Mouse (Mus musculus) lung, embryonic 14.5 days (tissue): ENCODE measurements around the gene Fam83c. TPM values are rescaled to one million over a fixed set of nuclear protein-coding genes. Genes with fewer than 3 reads are reported as not detected.

ENCODE experiments used
- ATAC-seq: fragments of 200-750 bp; cut with Nextera tagmentation; 2 replicates; pipeline ENCODE4 v1.8.0; 2017; ENCODE audit warnings: mild to moderate bottlenecking, moderate TSS enrichment, moderate library complexity; ENCODE audit not compliant: insufficient read depth
- DNase-seq: peaks from one replicate; pipeline ENCODE4 v3.0.0-alpha.2; 2015
- H3K27ac ChIP-seq: fragments of 300-500 bp; sonication (generic); 2 replicates; pipeline ENCODE4 v1.5.1; 2014; ENCODE audit warnings: low read depth, mild to moderate bottlenecking, moderate library complexity
- H3K27me3 ChIP-seq: fragments of 300-500 bp; sonication (generic); 2 replicates; pipeline ENCODE4 v1.6.1; 2014; ENCODE audit warnings: low read length, control low read depth; ENCODE audit not compliant: insufficient read depth
- H3K36me3 ChIP-seq: fragments of 300-500 bp; sonication (generic); 2 replicates; pipeline ENCODE4 v1.6.1; 2014; ENCODE audit warnings: control low read depth; ENCODE audit not compliant: insufficient read depth
- H3K4me1 ChIP-seq: fragments of 300-500 bp; sonication (generic); 2 replicates; pipeline ENCODE4 v1.6.1; 2014; ENCODE audit warnings: antibody characterized with exemption, control low read depth; ENCODE audit not compliant: insufficient read depth
- H3K4me2 ChIP-seq: fragments of 300-500 bp; sonication (generic); 2 replicates; pipeline ENCODE4 v1.6.1; 2014; ENCODE audit warnings: mild to moderate bottlenecking
- H3K4me3 ChIP-seq: fragments of 300-500 bp; sonication (generic); 2 replicates; pipeline ENCODE4 v1.5.1; 2014; ENCODE audit warnings: low read depth, low read length
- H3K9ac ChIP-seq: fragments of 300-500 bp; sonication (generic); 2 replicates; pipeline ENCODE4 v1.6.1; 2014
- H3K9me3 ChIP-seq: fragments of 300-500 bp; sonication (generic); 2 replicates; pipeline ENCODE4 v1.6.1; 2016; ENCODE audit warnings: low read depth, low read length, control low read depth
- CTCF ChIP-seq: IDR thresholded peaks from 2 replicates; pipeline ENCODE4 v1.5.1; 2016; ENCODE audit warnings: antibody characterized with exemption, low read depth
- WGBS: fragments of 180-500 bp; shearing (Covaris S2); extraction: QIAGEN DNeasy Blood & Tissue Kit; methylation state at CpG from one replicate; pipeline ENCODE4 v1.1.7; 2014; 5-methylcytosine and 5-hydroxymethylcytosine counted together
- polyA plus RNA-seq: library from polyadenylated mRNA; unstranded; fragments of >200 nt; fragmentation: Nextera tagmentation; extraction: Ambion mirVana; gene quantifications from 2 replicates; pipeline ENCODE4 v1.2.1, GENCODE M21; 2014

Fam83c gene
- polyA plus RNA-seq, 1 experiment from 2014 or later: 0.11 TPM

- ATAC-seq: no peak
- Histone ChIP-seq H3K4me2 (no peak overlapping the region), H3K4me1 (peaks cover 10% of the 10 kb centered on the region), H3K27me3 (no peaks in the 10 kb centered on the region), H3K27ac (no peak overlapping the region), H3K9ac (no peak overlapping the region), H3K9me3 (no peaks in the 10 kb centered on the region), H3K4me3 (no peak overlapping the region), H3K36me3 (peaks cover 17% of the 10 kb centered on the region; the same call in 1 of the 2 replicates)
- TF ChIP-seq CTCF: no peak
- DNase-seq: no peak
- 94% methylated on average over 8 of the region's 8 CpGs for WGBS
Observed at GRCm38 (mm10) chr2:155868320-155868719, 33.7 kb upstream of the Fam83c start.

GRCm38 (mm10) chr2:155863301-155863867 is 28.7 kb upstream of the Fam83c start:
- WGBS: 53% methylated on average over 11 of the region's 11 CpGs
- Histone ChIP-seq H3K4me3 (no peak overlapping the region), H3K36me3 (0 out of 2 replicates have a peak, but pooled peaks cover 7% of the 10 kb centered on the region), H3K27me3 (no peaks in the 10 kb centered on the region), H3K4me1 (no peaks in the 10 kb centered on the region), H3K9me3 (no peaks in the 10 kb centered on the region), H3K9ac (no peak overlapping the region), H3K4me2 (no peak overlapping the region), H3K27ac (0 out of 2 replicates have a peak overlapping the region, but pooled peaks have one; percentile 33)
- no peak for DNase-seq
- peak; percentile 42 for ATAC-seq
- no peak for TF ChIP-seq CTCF

- WGBS: 56% methylated on average over 13 of the region's 13 CpGs
- Histone ChIP-seq H3K36me3 (0 out of 2 replicates have a peak, but pooled peaks cover under 1% of the 10 kb centered on the region), H3K4me2 (no peak overlapping the region), H3K4me1 (no peaks in the 10 kb centered on the region), H3K4me3 (no peak overlapping the region), H3K27ac (no peak overlapping the region), H3K9ac (no peak overlapping the region), H3K9me3 (no peaks in the 10 kb centered on the region), H3K27me3 (no peaks in the 10 kb centered on the region)
- peak; percentile 81 for ATAC-seq
- peak; percentile 61 for DNase-seq
- TF ChIP-seq CTCF: no peak
Observed at GRCm38 (mm10) chr2:155862573-155863300, 28.1 kb upstream of the Fam83c start.

- Histone ChIP-seq H3K9me3 (no peaks in the 10 kb centered on the region), H3K36me3 (no peaks in the 10 kb centered on the region), H3K27me3 (no peaks in the 10 kb centered on the region), H3K4me1 (no peaks in the 10 kb centered on the region), H3K4me2 (no peak overlapping the region), H3K27ac (no peak overlapping the region), H3K4me3 (no peak overlapping the region), H3K9ac (no peak overlapping the region)
- no peak for DNase-seq
- no peak for TF ChIP-seq CTCF
- 86% methylated on average over 6 of the region's 6 CpGs for WGBS
- ATAC-seq: no peak
Observed at GRCm38 (mm10) chr2:155861581-155861980, 26.9 kb upstream of the Fam83c start.

GRCm38 (mm10) chr2:155860102-155860501 is 25.4 kb upstream of the Fam83c start:
- H3K4me2 ChIP-seq: no peak overlapping the region
- H3K9me3 ChIP-seq: no peaks in the 10 kb centered on the region
- no peaks in the 10 kb centered on the region for H3K36me3 ChIP-seq
- DNase-seq (no peak), ATAC-seq (no peak)
- H3K4me1 ChIP-seq: no peaks in the 10 kb centered on the region
- H3K4me3 ChIP-seq: no peak overlapping the region
- 79% methylated on average over 7 of the region's 7 CpGs for WGBS
- no peaks in the 10 kb centered on the region for H3K27me3 ChIP-seq
- no peak for TF ChIP-seq CTCF
- H3K27ac ChIP-seq: no peak overlapping the region
- no peak overlapping the region for H3K9ac ChIP-seq

GRCm38 (mm10) chr2:155852536-155852935 is 17.9 kb upstream of the Fam83c start:
- H3K27me3 ChIP-seq: no peaks in the 10 kb centered on the region
- no peak overlapping the region for H3K4me2 ChIP-seq
- peaks cover 39% of the 10 kb centered on the region for H3K36me3 ChIP-seq
- H3K4me3 ChIP-seq: no peak overlapping the region
- no peak overlapping the region for H3K27ac ChIP-seq
- 70% methylated on average over 5 of the region's 5 CpGs for WGBS
- ATAC-seq (no peak), DNase-seq (no peak)
- no peaks in the 10 kb centered on the region for H3K9me3 ChIP-seq
- no peak overlapping the region for H3K9ac ChIP-seq
- no peaks in the 10 kb centered on the region for H3K4me1 ChIP-seq
- no peak for TF ChIP-seq CTCF

- ATAC-seq (no peak), DNase-seq (no peak)
- H3K27me3 ChIP-seq: no peaks in the 10 kb centered on the region
- H3K9me3 ChIP-seq: no peaks in the 10 kb centered on the region
- H3K4me3 ChIP-seq: no peak overlapping the region
- no peak for TF ChIP-seq CTCF
- H3K4me2 ChIP-seq: no peak overlapping the region
- 85% methylated on average over 7 of the region's 7 CpGs for WGBS
- H3K9ac ChIP-seq: no peak overlapping the region
- no peaks in the 10 kb centered on the region for H3K4me1 ChIP-seq
- peaks cover 62% of the 10 kb centered on the region for H3K36me3 ChIP-seq
- no peak overlapping the region for H3K27ac ChIP-seq
Observed at GRCm38 (mm10) chr2:155850120-155850519, 15.5 kb upstream of the Fam83c start.
